Mouse (Mus musculus) cerebellum, adult 9-11 months (tissue): ENCODE measurements around the gene Gm3448.

ENCODE experiments used
- DNase-seq: peaks from one replicate; pipeline ENCODE4 v3.0.0; 2022

The Gm3448 gene

GRCm38 (mm10) chr17:14958686-14959327 is 82.5 kb downstream of the Gm3448 start:
- DNase-seq, result no peak

GRCm38 (mm10) chr17:14953452-14953851 is 87.9 kb downstream of the Gm3448 start:
- no peak for DNase-seq

GRCm38 (mm10) chr17:14949161-14949827 is 92.0 kb downstream of the Gm3448 start:
- DNase-seq, result no peak
